Mouse (Mus musculus): ENCODE data around the gene Sec31b. TPM values are rescaled to one million over a fixed set of nuclear protein-coding genes. Genes with fewer than 3 reads are reported as not detected.

The Sec31b gene
- polyA plus RNA-seq, 1 experiment from 2014 or later: 0.19 TPM

GRCm38 (mm10) chr19:44582638-44583309 lies 37.1 kb upstream of the Sec31b start:
- peak; percentile 93 for DNase-seq (ENCODE audit: low spot score)
- Histone ChIP-seq H3K36me3 (ENCODE audit: control insufficient read depth, insufficient read depth, low read length) (no peaks in the 10 kb centered on the region), H3K9ac (ENCODE audit: low read length) (no peak overlapping the region), H3K27ac (replicated peaks) (no peak overlapping the region), H3K27me3 (ENCODE audit: control insufficient read depth, insufficient read depth, low read length) (no peaks in the 10 kb centered on the region), H3K4me3 (ENCODE audit: low read depth, low read length) (no peak overlapping the region), H3K4me2 (replicated peaks; ENCODE audit: low read depth) (no peak overlapping the region), H3K9me3 (ENCODE audit: control insufficient read depth, low read length) (no peaks in the 10 kb centered on the region), H3K4me1 (replicated peaks; ENCODE audit: control insufficient read depth, insufficient read depth) (no peaks in the 10 kb centered on the region)
- peak; percentile 89 for ATAC-seq (ENCODE audit: low FRiP score, low TSS enrichment)
- TF ChIP-seq CTCF (IDR thresholded peaks at IDR 0.05; ENCODE audit: low read depth) (peak; percentile 100), EP300 (optimal IDR thresholded peaks at IDR 0.05) (no peak)
- WGBS: 37% methylated on average over 9 of the region's 9 CpGs

- no peaks in the 10 kb centered on the region for H3K27me3 ChIP-seq (ENCODE audit: control insufficient read depth, insufficient read depth, low read length)
- no peak overlapping the region for H3K27ac ChIP-seq (replicated peaks)
- 84% methylated on average over 10 of the region's 10 CpGs for WGBS
- H3K4me2 ChIP-seq (replicated peaks; ENCODE audit: low read depth): no peak overlapping the region
- no peaks in the 10 kb centered on the region for H3K4me1 ChIP-seq (replicated peaks; ENCODE audit: control insufficient read depth, insufficient read depth)
- H3K4me3 ChIP-seq (ENCODE audit: low read depth, low read length): no peak overlapping the region
- H3K36me3 ChIP-seq (ENCODE audit: control insufficient read depth, insufficient read depth, low read length): no peaks in the 10 kb centered on the region
- no peak overlapping the region for H3K9ac ChIP-seq (ENCODE audit: low read length)
- no peak for DNase-seq (ENCODE audit: low spot score)
- no peak for TF ChIP-seq EP300 (optimal IDR thresholded peaks at IDR 0.05)
- TF ChIP-seq CTCF (IDR thresholded peaks at IDR 0.05; ENCODE audit: low read depth): no peak
- no peaks in the 10 kb centered on the region for H3K9me3 ChIP-seq (ENCODE audit: control insufficient read depth, low read length)
- ATAC-seq (ENCODE audit: low FRiP score, low TSS enrichment): no peak; the same call in 1 of the 2 replicates
Measured at GRCm38 (mm10) chr19:44582103-44582502, 36.4 kb upstream of the Sec31b start.

GRCm38 (mm10) chr19:44578038-44578437 lies 32.4 kb upstream of the Sec31b start:
- 81% methylated on average over 1 of the region's 1 CpGs for WGBS
- Histone ChIP-seq H3K36me3 (ENCODE audit: control insufficient read depth, insufficient read depth, low read length) (no peaks in the 10 kb centered on the region), H3K9ac (ENCODE audit: low read length) (no peak overlapping the region), H3K9me3 (ENCODE audit: control insufficient read depth, low read length) (no peaks in the 10 kb centered on the region), H3K27ac (replicated peaks) (no peak overlapping the region), H3K4me3 (ENCODE audit: low read depth, low read length) (no peak overlapping the region), H3K4me1 (replicated peaks; ENCODE audit: control insufficient read depth, insufficient read depth) (no peaks in the 10 kb centered on the region), H3K27me3 (ENCODE audit: control insufficient read depth, insufficient read depth, low read length) (no peaks in the 10 kb centered on the region), H3K4me2 (replicated peaks; ENCODE audit: low read depth) (no peak overlapping the region)
- no peak for ATAC-seq (ENCODE audit: low FRiP score, low TSS enrichment)
- TF ChIP-seq CTCF (IDR thresholded peaks at IDR 0.05; ENCODE audit: low read depth) (no peak), EP300 (optimal IDR thresholded peaks at IDR 0.05) (no peak)
- no peak for DNase-seq (ENCODE audit: low spot score)

- 56% methylated on average over 7 of the region's 7 CpGs for WGBS
- Histone ChIP-seq H3K4me2 (replicated peaks; ENCODE audit: low read depth) (no peak overlapping the region), H3K9me3 (ENCODE audit: control insufficient read depth, low read length) (no peaks in the 10 kb centered on the region), H3K27me3 (ENCODE audit: control insufficient read depth, insufficient read depth, low read length) (no peaks in the 10 kb centered on the region), H3K4me1 (replicated peaks; ENCODE audit: control insufficient read depth, insufficient read depth) (no peaks in the 10 kb centered on the region), H3K4me3 (ENCODE audit: low read depth, low read length) (no peak overlapping the region), H3K36me3 (ENCODE audit: control insufficient read depth, insufficient read depth, low read length) (peaks cover 11% of the 10 kb centered on the region), H3K27ac (replicated peaks) (no peak overlapping the region), H3K9ac (ENCODE audit: low read length) (no peak overlapping the region)
- DNase-seq (ENCODE audit: low spot score) (no peak), ATAC-seq (ENCODE audit: low FRiP score, low TSS enrichment) (no peak)
- TF ChIP-seq EP300 (optimal IDR thresholded peaks at IDR 0.05): no peak
- no peak for TF ChIP-seq CTCF (IDR thresholded peaks at IDR 0.05; ENCODE audit: low read depth)
Measured at GRCm38 (mm10) chr19:44576275-44576674, 30.6 kb upstream of the Sec31b start.

- Histone ChIP-seq H3K36me3 (ENCODE audit: control insufficient read depth, insufficient read depth, low read length) (peaks cover 42% of the 10 kb centered on the region), H3K4me1 (replicated peaks; ENCODE audit: control insufficient read depth, insufficient read depth) (peaks cover 5% of the 10 kb centered on the region; the same call in 1 of the 2 replicates), H3K9me3 (ENCODE audit: control insufficient read depth, low read length) (no peaks in the 10 kb centered on the region), H3K27ac (replicated peaks) (no peak overlapping the region), H3K4me3 (ENCODE audit: low read depth, low read length) (no peak overlapping the region), H3K4me2 (replicated peaks; ENCODE audit: low read depth) (no peak overlapping the region), H3K9ac (ENCODE audit: low read length) (no peak overlapping the region), H3K27me3 (ENCODE audit: control insufficient read depth, insufficient read depth, low read length) (no peaks in the 10 kb centered on the region)
- TF ChIP-seq CTCF (IDR thresholded peaks at IDR 0.05; ENCODE audit: low read depth): no peak
- TF ChIP-seq EP300 (optimal IDR thresholded peaks at IDR 0.05): no peak
- DNase-seq (ENCODE audit: low spot score) (no peak), ATAC-seq (ENCODE audit: low FRiP score, low TSS enrichment) (no peak)
- 89% methylated on average over 3 of the region's 3 CpGs for WGBS
Measured at GRCm38 (mm10) chr19:44567763-44568162, 22.1 kb upstream of the Sec31b start.

DNA sequence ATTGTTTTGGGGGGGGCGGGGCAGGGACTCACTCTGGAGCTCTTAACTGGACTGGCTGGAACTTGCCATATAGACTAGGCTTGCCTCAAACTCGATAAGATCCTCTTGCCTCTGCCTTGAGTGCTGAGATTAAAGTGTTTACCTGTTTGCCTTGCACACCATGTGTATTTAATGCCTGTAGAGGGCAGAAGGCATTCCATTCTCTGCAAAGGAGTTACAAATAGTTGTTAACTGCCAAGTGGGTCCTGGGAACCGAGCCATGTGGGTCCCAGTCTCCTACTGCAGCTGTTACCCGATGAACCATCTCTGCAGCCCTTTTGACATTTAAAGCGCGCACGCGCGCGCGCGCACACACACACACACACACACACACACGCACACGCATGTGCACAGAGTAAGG lies 18.3 kb upstream of the Sec31b start:
- DNase-seq (ENCODE audit: low spot score) (no peak), ATAC-seq (ENCODE audit: low FRiP score, low TSS enrichment) (no peak)
- Histone ChIP-seq H3K27me3 (ENCODE audit: control insufficient read depth, insufficient read depth, low read length) (no peaks in the 10 kb centered on the region), H3K4me3 (ENCODE audit: low read depth, low read length) (no peak overlapping the region), H3K9ac (ENCODE audit: low read length) (no peak overlapping the region), H3K36me3 (ENCODE audit: control insufficient read depth, insufficient read depth, low read length) (peaks cover 20% of the 10 kb centered on the region), H3K9me3 (ENCODE audit: control insufficient read depth, low read length) (no peaks in the 10 kb centered on the region), H3K4me2 (replicated peaks; ENCODE audit: low read depth) (peak overlapping the region; percentile 55; the same call in 1 of the 2 replicates), H3K27ac (replicated peaks) (no peak overlapping the region), H3K4me1 (replicated peaks; ENCODE audit: control insufficient read depth, insufficient read depth) (peaks cover 5% of the 10 kb centered on the region; the same call in 1 of the 2 replicates)
- TF ChIP-seq EP300 (optimal IDR thresholded peaks at IDR 0.05) (no peak), CTCF (IDR thresholded peaks at IDR 0.05; ENCODE audit: low read depth) (no peak)
- WGBS: 82% methylated on average over 14 of the region's 14 CpGs
